Mouse (Mus musculus) spleen, adult 2 months (tissue): ENCODE data around the gene AI413582. TPM values are rescaled to one million over a fixed set of nuclear protein-coding genes. Genes with fewer than 3 reads are reported as not detected.

Experiments
- DNase-seq, 2 experiments: peaks; one replicate each; pipeline versions ENCODE4 v3.0.0 to v3.0.0-alpha.2; 2012 to 2021; ENCODE audit warnings: low spot score in 2 of 2, low read depth in 1 of 2
- H3K27ac ChIP-seq: fragments of 200-500 bp; 2 replicates; pipeline ENCODE4 v1.5.1; 2012; ENCODE audit warnings: low read length, inconsistent platforms; ENCODE audit not compliant: insufficient read depth
- H3K27me3 ChIP-seq: fragments of 200-500 bp; 2 replicates; pipeline ENCODE4 v1.6.1; 2012; ENCODE audit warnings: mild to moderate bottlenecking, moderate library complexity, low read length, inconsistent platforms; ENCODE audit not compliant: control insufficient read depth, insufficient read depth
- H3K36me3 ChIP-seq: fragments of 200-500 bp; 2 replicates; pipeline ENCODE4 v1.6.1; 2012; ENCODE audit warnings: mild to moderate bottlenecking, low read length, inconsistent platforms; ENCODE audit not compliant: control insufficient read depth, insufficient read depth
- H3K4me1 ChIP-seq: fragments of 200-500 bp; 2 replicates; pipeline ENCODE4 v1.6.1; 2011; ENCODE audit warnings: inconsistent platforms; ENCODE audit not compliant: control insufficient read depth, insufficient read depth, insufficient read length
- H3K4me3 ChIP-seq: fragments of 200-500 bp; 2 replicates; pipeline ENCODE4 v1.5.1; 2011; ENCODE audit warnings: mild to moderate bottlenecking, inconsistent platforms; ENCODE audit not compliant: insufficient read depth, insufficient read length; ENCODE audit errors: extremely low read depth
- CTCF ChIP-seq: fragments of 200-500 bp; IDR thresholded peaks from 2 replicates; pipeline ENCODE4 v1.5.1; 2011; ENCODE audit warnings: mild to moderate bottlenecking, inconsistent platforms; ENCODE audit not compliant: insufficient read depth, insufficient read length, insufficient replicate concordance; ENCODE audit errors: extremely low read depth
- POLR2A ChIP-seq: fragments of 200-500 bp; IDR thresholded peaks from 2 replicates; pipeline ENCODE4 v1.6.1; 2011; ENCODE audit warnings: low read depth, low read length, inconsistent platforms
- WGBS: fragments of 180-500 bp; shearing (Covaris S2); methylation state at CpG from one replicate; pipeline ENCODE4 v1.1.7; 2018; 5-methylcytosine and 5-hydroxymethylcytosine counted together
- polyA plus RNA-seq: library from polyadenylated mRNA; depleted of rRNA; stranded (reverse); fragments of >200 nt; gene quantifications from 2 replicates; pipeline ENCODE4 v1.2.3, GENCODE M21; 2012

The AI413582 gene
- polyA plus RNA-seq, 1 experiment: 89.9 TPM

DNA sequence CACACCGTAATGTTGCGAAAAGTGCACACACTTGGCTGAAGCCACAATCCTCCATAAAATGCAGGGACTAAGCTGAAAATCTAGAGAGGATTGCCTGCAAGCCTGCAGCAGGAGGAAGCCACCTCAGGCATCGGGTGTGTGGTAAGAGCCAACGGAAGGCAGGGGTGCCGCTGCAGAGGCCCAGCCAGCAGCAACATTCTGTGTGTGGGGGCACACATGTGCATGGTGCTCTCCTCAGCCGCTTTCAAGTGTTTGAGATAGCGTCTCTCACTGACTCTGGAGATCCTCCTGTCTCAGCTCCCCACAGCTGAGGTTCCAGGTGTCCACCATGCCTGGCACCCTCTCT lies 27.0 kb upstream of the AI413582 start:
- no peak for TF ChIP-seq CTCF
- TF ChIP-seq POLR2A: no peak
- peaks cover 12% of the 10 kb centered on the region; the same call in 1 of the 2 replicates for H3K4me1 ChIP-seq
- H3K36me3 ChIP-seq: peaks cover 14% of the 10 kb centered on the region
- no peak overlapping the region; the same call in 1 of the 2 replicates for H3K27ac ChIP-seq
- WGBS: 79% methylated on average over 7 of the region's 7 CpGs
- DNase-seq: no peak
- H3K4me3 ChIP-seq: no peak overlapping the region
- no peaks in the 10 kb centered on the region for H3K27me3 ChIP-seq

DNA sequence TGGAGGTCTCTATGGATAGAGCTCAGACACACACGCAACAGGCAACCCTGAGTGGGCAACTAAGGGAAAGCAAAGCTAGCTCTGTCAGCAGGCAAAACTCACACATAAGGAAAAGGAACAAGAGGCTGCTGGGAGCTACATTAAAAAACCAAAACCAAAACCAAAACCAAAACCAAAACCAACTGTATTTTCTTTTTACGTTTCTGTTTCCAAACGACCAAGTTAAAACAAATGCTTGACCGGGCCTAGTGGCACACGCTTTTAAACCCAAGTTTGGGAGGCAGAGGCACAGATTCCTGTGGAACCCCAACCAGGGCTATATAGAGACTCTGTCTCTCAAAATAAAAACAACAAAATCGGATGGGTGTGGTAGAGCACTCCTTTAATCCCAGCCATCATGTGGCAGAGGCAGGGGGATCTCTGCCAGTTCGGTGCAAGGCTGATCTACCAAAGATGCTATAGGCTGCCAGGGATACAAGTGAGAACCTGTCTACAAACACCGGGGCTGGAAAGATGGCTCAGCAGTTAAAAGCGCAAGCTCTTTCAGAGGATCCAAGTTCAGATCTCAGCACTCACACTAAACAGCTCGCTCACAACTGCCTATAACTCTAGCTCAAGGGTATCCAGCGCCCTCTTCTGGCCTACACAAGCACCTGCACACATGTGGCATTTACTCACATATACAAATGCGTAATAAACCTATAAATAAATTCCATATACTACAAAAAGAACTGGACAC lies 26.4 kb upstream of the AI413582 start:
- 58% methylated on average over 12 of the region's 12 CpGs for WGBS
- no peak for TF ChIP-seq POLR2A
- no peak for TF ChIP-seq CTCF
- Histone ChIP-seq H3K4me3 (peak overlapping the region; percentile 9; the same call in 1 of the 2 replicates), H3K27me3 (no peaks in the 10 kb centered on the region), H3K36me3 (peaks cover 14% of the 10 kb centered on the region), H3K4me1 (peaks cover 12% of the 10 kb centered on the region; the same call in 1 of the 2 replicates), H3K27ac (peak overlapping the region; percentile 56)
- peak in 1 of 2 experiments; percentile 31 for DNase-seq

DNA sequence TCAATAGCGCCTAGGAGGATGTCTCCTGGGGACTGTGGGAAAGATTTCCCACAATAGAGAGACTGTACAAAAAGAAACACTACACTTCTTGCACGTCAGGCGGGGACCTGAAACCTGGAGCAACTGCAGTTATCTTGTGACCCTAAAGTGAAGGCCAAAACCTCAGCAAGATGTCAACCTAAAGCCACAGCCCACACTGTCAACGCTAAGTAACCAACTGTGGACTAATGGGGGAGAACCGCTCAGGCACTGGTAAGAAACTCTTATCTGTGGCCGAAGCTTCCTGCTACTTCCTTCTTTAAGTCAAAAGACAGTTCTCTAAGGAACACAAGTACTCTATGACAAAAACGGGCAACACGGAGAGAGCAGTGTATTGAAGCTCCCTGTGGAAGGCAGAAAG lies 22.7 kb upstream of the AI413582 start:
- WGBS: 10% methylated on average over 8 of the region's 8 CpGs
- no peak for DNase-seq
- H3K27ac ChIP-seq: peak overlapping the region; percentile 53
- no peak overlapping the region for H3K4me3 ChIP-seq
- no peaks in the 10 kb centered on the region for H3K27me3 ChIP-seq
- TF ChIP-seq POLR2A (no peak), CTCF (no peak)
- peaks cover 12% of the 10 kb centered on the region; the same call in 1 of the 2 replicates for H3K4me1 ChIP-seq
- H3K36me3 ChIP-seq: no peaks in the 10 kb centered on the region

DNA sequence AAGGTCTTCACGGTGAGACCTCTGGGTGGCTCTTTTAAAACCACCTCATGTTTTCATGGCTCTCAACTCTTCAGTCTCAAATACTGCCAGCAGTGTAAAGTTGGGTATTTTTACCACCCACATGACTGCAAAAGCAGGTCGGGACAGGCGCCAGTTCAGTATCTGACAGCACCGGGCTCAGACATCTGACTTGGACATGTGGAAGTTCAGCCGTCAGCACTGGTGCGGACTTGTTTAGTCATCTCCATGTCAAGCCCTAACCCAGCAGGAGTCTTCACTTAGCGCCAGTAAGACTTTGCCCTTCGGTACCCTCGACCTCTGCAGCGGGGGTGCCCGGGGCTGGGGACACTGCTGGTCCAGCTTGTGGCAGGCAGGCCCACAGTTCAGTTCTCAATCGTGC lies 21.7 kb upstream of the AI413582 start:
- TF ChIP-seq CTCF (no peak), POLR2A (no peak)
- Histone ChIP-seq H3K27ac (no peak overlapping the region), H3K27me3 (no peaks in the 10 kb centered on the region)

DNA sequence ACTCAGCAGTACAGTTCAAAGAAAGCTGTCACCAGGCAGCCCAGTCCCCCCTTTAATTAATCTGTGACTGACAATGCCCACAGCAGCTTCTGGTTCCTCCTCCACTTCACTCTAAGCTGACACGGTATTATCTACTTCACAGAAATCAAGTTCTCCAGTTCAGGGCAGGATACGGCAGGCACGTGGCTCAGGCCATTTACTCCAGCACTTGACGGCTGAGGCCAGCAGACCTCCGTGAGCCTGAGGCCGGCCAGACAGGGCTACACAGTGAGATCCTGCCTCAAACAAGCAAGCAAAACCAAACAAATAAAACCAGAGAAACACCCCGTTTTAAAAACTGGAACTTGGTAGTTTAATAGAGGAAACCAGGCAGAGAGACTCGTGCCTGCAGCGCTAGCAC lies 21.1 kb upstream of the AI413582 start:
- Histone ChIP-seq H3K4me1 (peaks cover 12% of the 10 kb centered on the region; the same call in 1 of the 2 replicates), H3K36me3 (peaks cover 2% of the 10 kb centered on the region; the same call in 1 of the 2 replicates), H3K4me3 (no peak overlapping the region), H3K27me3 (no peaks in the 10 kb centered on the region), H3K27ac (no peak overlapping the region)
- no peak for DNase-seq
- 63% methylated on average over 9 of the region's 9 CpGs for WGBS
- no peak for TF ChIP-seq POLR2A
- no peak for TF ChIP-seq CTCF

More for the DNA sequence above, 21.7 kb upstream of the AI413582 start:
- peaks cover 12% of the 10 kb centered on the region; the same call in 1 of the 2 replicates for H3K4me1 ChIP-seq
- no peak overlapping the region for H3K4me3 ChIP-seq
- H3K36me3 ChIP-seq: no peaks in the 10 kb centered on the region
- WGBS: 76% methylated on average over 12 of the region's 12 CpGs
- no peak for DNase-seq

DNA sequence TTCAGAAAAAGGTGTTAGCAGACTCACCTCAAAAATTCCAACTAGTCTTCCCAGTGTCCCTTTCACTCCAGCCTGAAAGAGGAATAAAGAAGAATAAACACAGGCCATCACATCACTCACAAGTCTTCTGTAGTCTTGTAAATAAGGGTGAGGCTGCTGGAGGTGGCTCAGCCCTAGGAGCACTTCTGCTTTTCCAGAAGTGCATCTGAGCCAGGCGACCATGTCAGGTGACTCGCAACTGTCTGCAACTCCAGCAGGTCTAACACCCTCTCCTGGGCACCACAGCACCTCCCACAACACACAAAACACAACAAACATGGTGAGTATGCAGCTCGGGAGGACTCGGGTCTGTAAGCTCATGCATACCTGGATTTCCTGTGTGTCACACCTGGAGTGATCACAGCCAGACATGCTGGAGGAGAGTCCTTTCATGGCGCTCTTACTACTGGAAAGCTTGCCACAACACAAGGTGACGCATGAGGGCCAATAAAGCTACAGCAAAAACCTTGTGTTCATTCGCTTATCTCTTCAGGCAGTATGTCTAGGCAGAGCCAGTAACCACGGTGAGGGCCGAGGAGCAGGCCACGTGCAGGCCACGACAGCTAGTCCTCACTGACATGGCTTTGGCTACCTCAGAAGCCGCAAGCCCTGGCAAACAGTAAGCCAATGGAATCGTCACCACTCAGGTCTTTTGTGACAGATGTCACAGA lies 17.8 kb upstream of the AI413582 start:
- peaks cover 11% of the 10 kb centered on the region for H3K36me3 ChIP-seq
- TF ChIP-seq POLR2A: no peak
- TF ChIP-seq CTCF: no peak
- peaks cover 8% of the 10 kb centered on the region; the same call in 1 of the 2 replicates for H3K4me1 ChIP-seq
- DNase-seq: no peak
- no peaks in the 10 kb centered on the region for H3K27me3 ChIP-seq
- H3K27ac ChIP-seq: no peak overlapping the region
- H3K4me3 ChIP-seq: no peak overlapping the region
- 65% methylated on average over 13 of the region's 13 CpGs for WGBS
